Mouse (Mus musculus) ES-E14 (cell line): ENCODE results near the gene Tmem97.

ENCODE experiments used
- CHD2 ChIP-seq: IDR thresholded peaks from 2 replicates; pipeline ENCODE4 v1.6.1; 2014; ENCODE audit warnings: mild to moderate bottlenecking, low read depth, low read length, inconsistent platforms
- HCFC1 ChIP-seq: IDR thresholded peaks from 2 replicates; pipeline ENCODE4 v1.6.1; 2012; ENCODE audit warnings: low read length, inconsistent platforms, borderline replicate concordance; ENCODE audit not compliant: insufficient read depth

DNA sequence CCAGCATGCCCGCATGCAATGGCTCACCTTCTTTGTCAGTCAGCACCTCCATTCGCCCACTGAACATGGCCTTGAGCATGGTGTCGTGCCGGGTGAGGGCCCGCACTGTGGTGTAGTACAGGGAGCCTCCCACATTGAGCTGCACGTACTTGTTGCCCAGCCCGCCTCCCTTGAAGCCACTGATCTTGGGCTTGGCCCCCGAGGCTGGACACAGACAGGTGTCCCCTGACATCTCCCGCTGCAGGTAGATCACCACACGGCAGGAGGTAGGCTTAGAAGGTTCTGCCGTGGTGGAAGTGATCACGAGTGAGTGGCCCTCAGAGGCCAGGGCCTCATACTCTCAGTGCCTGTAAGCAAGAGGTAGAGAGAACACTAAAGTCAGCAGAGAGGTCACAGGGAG lies 20.6 kb downstream of the Tmem97 start:
- TF ChIP-seq HCFC1, result no peak
- no peak for TF ChIP-seq CHD2
